8 mouse cellular contexts compared by ENCODE assay signal in genomic region chr10:80159561-80160454, GRCm38 (mm10). TPM values are rescaled to one million over a fixed set of nuclear protein-coding genes. Genes with fewer than 3 reads are reported as not detected.
DNase-seq lines count a peak whose midpoint lies in the region; ATAC-seq lines count a peak whose summit lies in the region.

No protein-coding gene starts in this region.

- peak overlapping the region; percentile 67 for H3K9ac ChIP-seq in heart, embryonic 11.5 days (ENCODE audit: low read depth, low read length)
- H3K9ac ChIP-seq in kidney, embryonic 16.5 days (replicated peaks; ENCODE audit: low read length) = peak overlapping the region; percentile 63
- peak overlapping the region; percentile 70 for H3K9ac ChIP-seq in liver, embryonic 11.5 days (ENCODE audit: low read depth, low read length)
- H3K9ac ChIP-seq in stomach, embryonic 14.5 days (replicated peaks; ENCODE audit: low read depth, low read length) = peak overlapping the region; percentile 11; the same call in 1 of the 2 replicates

- H3K4me2 ChIP-seq in heart, embryonic 11.5 days = peak overlapping the region; percentile 90
- peak overlapping the region; percentile 66 for H3K4me2 ChIP-seq in kidney, embryonic 16.5 days (replicated peaks; ENCODE audit: low read depth, low read length)
- peak overlapping the region; percentile 94 for H3K4me2 ChIP-seq in liver, embryonic 11.5 days
- H3K4me2 ChIP-seq in stomach, embryonic 14.5 days (replicated peaks; ENCODE audit: low read depth, low read length) = peak overlapping the region; percentile 77

- no peaks in the 10 kb centered on the region for H3K9me3 ChIP-seq in heart, embryonic 11.5 days (replicated peaks; ENCODE audit: control insufficient read depth, low read length)
- no peaks in the 10 kb centered on the region for H3K9me3 ChIP-seq in kidney, embryonic 16.5 days (ENCODE audit: low read length)
- no peaks in the 10 kb centered on the region for H3K9me3 ChIP-seq in liver, embryonic 11.5 days (ENCODE audit: control insufficient read depth, low read length)
- no peaks in the 10 kb centered on the region for H3K9me3 ChIP-seq in stomach, embryonic 14.5 days (ENCODE audit: control insufficient read depth, low read depth, low read length)

- no peaks in the 10 kb centered on the region for H3K27me3 ChIP-seq in heart, embryonic 11.5 days (ENCODE audit: control insufficient read depth, insufficient read depth, low read length)
- no peaks in the 10 kb centered on the region for H3K27me3 ChIP-seq in kidney, embryonic 16.5 days (ENCODE audit: insufficient read depth, low read length)
- no peaks in the 10 kb centered on the region for H3K27me3 ChIP-seq in liver, embryonic 11.5 days (replicated peaks; ENCODE audit: control insufficient read depth, insufficient read depth, low read length)
- H3K27me3 ChIP-seq in stomach, embryonic 14.5 days (ENCODE audit: control insufficient read depth, insufficient read depth, low read length) = no peaks in the 10 kb centered on the region

- H3K4me3 ChIP-seq in heart, embryonic 11.5 days (ENCODE audit: low read depth, low read length) = peak overlapping the region; percentile 44
- H3K4me3 ChIP-seq in kidney, embryonic 16.5 days (ENCODE audit: low read length) = peak overlapping the region; percentile 47
- peak overlapping the region; percentile 54 for H3K4me3 ChIP-seq in liver, embryonic 11.5 days (ENCODE audit: low read depth, low read length)
- H3K4me3 ChIP-seq in stomach, embryonic 14.5 days (ENCODE audit: low read depth, low read length) = peak overlapping the region; percentile 32

- WGBS in heart, embryonic 11.5 days (ENCODE audit: insufficient replicate concordance) = under 1% methylated on average over 55 of the region's 55 CpGs
- WGBS in kidney, embryonic 16.5 days = under 1% methylated on average over 55 of the region's 55 CpGs
- WGBS in liver, embryonic 11.5 days = under 1% methylated on average over 55 of the region's 55 CpGs
- WGBS in stomach, embryonic 14.5 days = under 1% methylated on average over 55 of the region's 55 CpGs

- peaks cover 91% of the 10 kb centered on the region for H3K4me1 ChIP-seq in heart, embryonic 11.5 days (ENCODE audit: control insufficient read depth, insufficient read depth, low read length)
- peaks cover 95% of the 10 kb centered on the region for H3K4me1 ChIP-seq in kidney, embryonic 16.5 days (ENCODE audit: insufficient read depth, low read length)
- peaks cover 81% of the 10 kb centered on the region for H3K4me1 ChIP-seq in liver, embryonic 11.5 days (replicated peaks; ENCODE audit: control insufficient read depth, insufficient read depth, low read length)
- peaks cover 85% of the 10 kb centered on the region for H3K4me1 ChIP-seq in stomach, embryonic 14.5 days (ENCODE audit: control insufficient read depth, insufficient read depth, low read length)

- peaks cover 23% of the 10 kb centered on the region for H3K36me3 ChIP-seq in heart, embryonic 11.5 days (ENCODE audit: control insufficient read depth, insufficient read depth, low read length)
- peaks cover 28% of the 10 kb centered on the region for H3K36me3 ChIP-seq in kidney, embryonic 16.5 days (ENCODE audit: insufficient read depth, low read length)
- H3K36me3 ChIP-seq in liver, embryonic 11.5 days (ENCODE audit: control insufficient read depth, insufficient read depth, low read length) = peaks cover 25% of the 10 kb centered on the region
- H3K36me3 ChIP-seq in stomach, embryonic 14.5 days (ENCODE audit: control insufficient read depth, insufficient read depth, low read length) = peaks cover 29% of the 10 kb centered on the region

- H3K27ac ChIP-seq in heart, embryonic 11.5 days (ENCODE audit: low read depth, low read length) = peak overlapping the region; percentile 99
- H3K27ac ChIP-seq in kidney, embryonic 16.5 days (ENCODE audit: low read length) = peak overlapping the region; percentile 99
- peak overlapping the region; percentile 93 for H3K27ac ChIP-seq in liver, embryonic 11.5 days (ENCODE audit: low read depth, low read length)
- peak overlapping the region; percentile 96 for H3K27ac ChIP-seq in stomach, embryonic 14.5 days (ENCODE audit: low read length)

- DNase-seq in B cell, adult 2 months = peak; percentile 99
- DNase-seq in brain, adult 2 months (ENCODE audit: low read depth, low spot score) = peak; percentile 99
- DNase-seq in liver, embryonic 11.5 days (ENCODE audit: low spot score) = peak; percentile 96
- peak; percentile 100 for DNase-seq in naive thymus-derived CD4-positive, alpha-beta T cell, adult 2 months (ENCODE audit: low read depth)

- peak; percentile 85 for ATAC-seq in erythroblast, adult 5-6 weeks (replicated peaks; ENCODE audit: low FRiP score, poor library complexity, severe bottlenecking)
- peak; percentile 69 for ATAC-seq in heart, embryonic 11.5 days (replicated peaks; ENCODE audit: insufficient number of reproducible peaks, low FRiP score, low TSS enrichment)
- peak; percentile 60 for ATAC-seq in kidney, embryonic 16.5 days (ENCODE audit: low FRiP score, low TSS enrichment)
- peak; percentile 84 for ATAC-seq in liver, embryonic 11.5 days (replicated peaks; ENCODE audit: low FRiP score)
- peak; percentile 83 for ATAC-seq in stomach, embryonic 14.5 days (ENCODE audit: insufficient number of reproducible peaks, insufficient read depth, low FRiP score, low read depth)

RNA-seq across cellular contexts. Expression of gene Cirbp, which starts 6.0 kb away (rescaled TPM):
- total RNA-seq in erythroblast, adult 5-6 weeks (2015; ENCODE audit: low replicate concordance) = 3.6 and 3.7 TPM in 2 replicates
- total RNA-seq in erythroblast, adult 5-6 weeks (2017; ENCODE audit: low replicate concordance) = 14.6 and 16.3 TPM in 2 replicates
- polyA plus RNA-seq in heart, embryonic 11.5 days (2014; fragmentation: Nextera tagmentation; extraction: Ambion mirVana) = 49.1 and 52.7 TPM in 2 replicates
- polyA plus RNA-seq in kidney, embryonic 16.5 days (2015; fragmentation: Nextera tagmentation; extraction: Ambion mirVana) = 96.2 and 101 TPM in 2 replicates
- polyA plus RNA-seq in liver, embryonic 11.5 days (2014; fragmentation: Nextera tagmentation; extraction: Ambion mirVana) = 22.5 and 25.1 TPM in 2 replicates
- 92.7 and 105 TPM in 2 replicates for polyA plus RNA-seq in stomach, embryonic 14.5 days (2014; fragmentation: Nextera tagmentation; extraction: Ambion mirVana)

RNA-seq across cellular contexts. Expression of gene Midn, which starts 11.7 kb away (rescaled TPM):
- 5.0 and 7.7 TPM in 2 replicates for total RNA-seq in erythroblast, adult 5-6 weeks (2015; ENCODE audit: low replicate concordance)
- 3.9 and 7.4 TPM in 2 replicates for total RNA-seq in erythroblast, adult 5-6 weeks (2017; ENCODE audit: low replicate concordance)
- 29.5 and 31.9 TPM in 2 replicates for polyA plus RNA-seq in heart, embryonic 11.5 days (2014; fragmentation: Nextera tagmentation; extraction: Ambion mirVana)
- polyA plus RNA-seq in kidney, embryonic 16.5 days (2015; fragmentation: Nextera tagmentation; extraction: Ambion mirVana) = 15.9 and 16.8 TPM in 2 replicates
- 19.2 and 20.1 TPM in 2 replicates for polyA plus RNA-seq in liver, embryonic 11.5 days (2014; fragmentation: Nextera tagmentation; extraction: Ambion mirVana)
- 29.3 and 32.1 TPM in 2 replicates for polyA plus RNA-seq in stomach, embryonic 14.5 days (2014; fragmentation: Nextera tagmentation; extraction: Ambion mirVana)

RNA-seq across cellular contexts. Expression of gene 1600002K03Rik, which starts 12.9 kb away (rescaled TPM):
- 7.5 TPM in 1 of 2 replicates, not detected in the other for total RNA-seq in erythroblast, adult 5-6 weeks (2015; ENCODE audit: low replicate concordance)
- 5.9 TPM in 1 of 2 replicates, not detected in the other for total RNA-seq in erythroblast, adult 5-6 weeks (2017; ENCODE audit: low replicate concordance)
- polyA plus RNA-seq in heart, embryonic 11.5 days (2014; fragmentation: Nextera tagmentation; extraction: Ambion mirVana) = 9.6 and 12.4 TPM in 2 replicates
- 15.2 and 15.3 TPM in 2 replicates for polyA plus RNA-seq in kidney, embryonic 16.5 days (2015; fragmentation: Nextera tagmentation; extraction: Ambion mirVana)
- 21.8 and 27.4 TPM in 2 replicates for polyA plus RNA-seq in liver, embryonic 11.5 days (2014; fragmentation: Nextera tagmentation; extraction: Ambion mirVana)
- polyA plus RNA-seq in stomach, embryonic 14.5 days (2014; fragmentation: Nextera tagmentation; extraction: Ambion mirVana) = 12.5 and 13.9 TPM in 2 replicates

RNA-seq across cellular contexts. Expression of gene Cbarp, which starts 19.2 kb away (rescaled TPM):
- not detected in 2 replicates for total RNA-seq in erythroblast, adult 5-6 weeks (2015; ENCODE audit: low replicate concordance)
- total RNA-seq in erythroblast, adult 5-6 weeks (2017; ENCODE audit: low replicate concordance) = not detected in 2 replicates
- 2.5 and 2.7 TPM in 2 replicates for polyA plus RNA-seq in heart, embryonic 11.5 days (2014; fragmentation: Nextera tagmentation; extraction: Ambion mirVana)
- polyA plus RNA-seq in kidney, embryonic 16.5 days (2015; fragmentation: Nextera tagmentation; extraction: Ambion mirVana) = 6.4 and 7.3 TPM in 2 replicates
- polyA plus RNA-seq in liver, embryonic 11.5 days (2014; fragmentation: Nextera tagmentation; extraction: Ambion mirVana) = 2.8 and 3.1 TPM in 2 replicates
- 7.5 and 10.1 TPM in 2 replicates for polyA plus RNA-seq in stomach, embryonic 14.5 days (2014; fragmentation: Nextera tagmentation; extraction: Ambion mirVana)

RNA-seq across cellular contexts. Expression of gene Efna2, which starts 19.5 kb away (rescaled TPM):
- total RNA-seq in erythroblast, adult 5-6 weeks (2015; ENCODE audit: low replicate concordance) = not detected in 2 replicates
- total RNA-seq in erythroblast, adult 5-6 weeks (2017; ENCODE audit: low replicate concordance) = not detected in 2 replicates
- polyA plus RNA-seq in heart, embryonic 11.5 days (2014; fragmentation: Nextera tagmentation; extraction: Ambion mirVana) = 13.9 and 14.8 TPM in 2 replicates
- 11.0 and 11.8 TPM in 2 replicates for polyA plus RNA-seq in kidney, embryonic 16.5 days (2015; fragmentation: Nextera tagmentation; extraction: Ambion mirVana)
- 9.4 and 10.7 TPM in 2 replicates for polyA plus RNA-seq in liver, embryonic 11.5 days (2014; fragmentation: Nextera tagmentation; extraction: Ambion mirVana)
- 12.2 and 12.5 TPM in 2 replicates for polyA plus RNA-seq in stomach, embryonic 14.5 days (2014; fragmentation: Nextera tagmentation; extraction: Ambion mirVana)

Comparison
In these comparisons a context has a peak if more than half of its experiments do, and no peak if none do; other contexts are left out.
1. Peak in every context shown above with its lines: DNase-seq, ATAC-seq, H3K4me3 ChIP-seq and H3K27ac ChIP-seq.
2. H3K9ac ChIP-seq: peak in every context shown above with its lines; median percentile 70 in liver, embryonic 11.5 days; 67 in heart, embryonic 11.5 days; 63 in kidney, embryonic 16.5 days; 11 in stomach, embryonic 14.5 days.